In genomic region chr7:79738913-79739312, GRCm38 (mm10) we compare ENCODE assay signal across 22 mouse cellular contexts. TPM values are rescaled to one million over a fixed set of nuclear protein-coding genes. Genes with fewer than 3 reads are reported as not detected.
"Had no signal": no experiment of that assay in that cellular context is flagged by ENCODE, and none has a peak within 500 bp of the region (broad histone marks: within the 10 kb centered on the region; RNA-seq: fewer than 3 reads in every experiment).

No protein-coding gene starts in this region.

- H3K36me3 ChIP-seq: liver, embryonic 13.5 days; liver, embryonic 15.5 days; midbrain, embryonic 15.5 days had no signal

- H3K9ac ChIP-seq: liver, embryonic 13.5 days; liver, embryonic 15.5 days; liver, postnatal 0 days; lung, embryonic 14.5 days; midbrain, embryonic 13.5 days; midbrain, embryonic 15.5 days; neural tube, embryonic 12.5 days had no signal

- DNase-seq: liver, embryonic 13.5 days; liver, postnatal 0 days; lung, embryonic 14.5 days; lung, postnatal 14 days; lung, postnatal 36 days; right cerebral cortex, adult 18-20 months; right cerebral cortex, postnatal 14 days; spleen, adult 18-20 months; thymus, adult 18-20 months; thymus, postnatal 14 days; thymus, postnatal 36 days had no signal

- H3K4me2 ChIP-seq: liver, embryonic 13.5 days; liver, embryonic 15.5 days; lung, embryonic 14.5 days; midbrain, embryonic 11.5 days; midbrain, embryonic 13.5 days; midbrain, embryonic 15.5 days; neural tube, embryonic 12.5 days had no signal

- H3K27ac ChIP-seq: liver, embryonic 13.5 days; liver, embryonic 15.5 days; macrophage; midbrain, embryonic 13.5 days; midbrain, embryonic 15.5 days; neural tube, embryonic 12.5 days had no signal

- ATAC-seq: liver, postnatal 0 days; midbrain, embryonic 13.5 days; midbrain, embryonic 15.5 days had no signal

- H3K4me3 ChIP-seq: liver, embryonic 13.5 days; liver, embryonic 15.5 days; megakaryocyte, embryonic 14.5 days; midbrain, embryonic 13.5 days; midbrain, embryonic 15.5 days; neural tube, embryonic 12.5 days had no signal

- H3K27me3 ChIP-seq: liver, embryonic 13.5 days; liver, embryonic 15.5 days; midbrain, embryonic 13.5 days; midbrain, embryonic 15.5 days; neural tube, embryonic 12.5 days had no signal

- H3K9me3 ChIP-seq: liver, embryonic 13.5 days; liver, embryonic 15.5 days; megakaryocyte, embryonic 14.5 days; midbrain, embryonic 13.5 days; midbrain, embryonic 15.5 days; neural tube, embryonic 12.5 days had no signal

RNA-seq across cellular contexts. Expression of gene Plin1, which starts 6.2 kb away (rescaled TPM):
- polyA plus RNA-seq: liver, embryonic 13.5 days; liver, embryonic 15.5 days; liver, postnatal 0 days; lung, embryonic 14.5 days; macrophage; midbrain, embryonic 11.5 days; midbrain, embryonic 13.5 days; neural tube, embryonic 12.5 days; stomach, embryonic 14.5 days; stomach, embryonic 16.5 days had no signal

RNA-seq across cellular contexts. Expression of gene Mesp1, which starts 54.7 kb away (rescaled TPM):
- polyA plus RNA-seq: liver, embryonic 13.5 days; liver, embryonic 15.5 days; liver, postnatal 0 days; lung, embryonic 14.5 days; lung, embryonic 16.5 days; macrophage; midbrain, embryonic 11.5 days; midbrain, embryonic 13.5 days; midbrain, embryonic 15.5 days; neural tube, embryonic 12.5 days; neural tube, embryonic 14.5 days; stomach, embryonic 14.5 days; stomach, embryonic 16.5 days had no signal
